Mouse (Mus musculus) thymus, adult 2 months (tissue): Measurements from ENCODE around the gene Paqr5.

Experiments used
- CTCF ChIP-seq: fragments of 200-500 bp; IDR thresholded peaks from 2 replicates; pipeline ENCODE4 v1.5.1; 2012; ENCODE audit warnings: mild to moderate bottlenecking, control low read depth, low read length, moderate library complexity, borderline replicate concordance; ENCODE audit not compliant: control insufficient read depth, poor library complexity, insufficient read depth; ENCODE audit errors: extremely low read depth
- POLR2A ChIP-seq: fragments of 200-500 bp; IDR thresholded peaks from 2 replicates; pipeline ENCODE4 v1.6.1; 2012; ENCODE audit warnings: mild to moderate bottlenecking, low read length, control low read depth, moderate library complexity; ENCODE audit not compliant: control insufficient read depth, poor library complexity, insufficient read depth; ENCODE audit errors: extremely low read depth

- TF ChIP-seq CTCF (no peak), POLR2A (no peak)
Measured at GRCm38 (mm10) chr9:61977258-61977945, 49.3 kb downstream of the Paqr5 start.
